Mouse (Mus musculus) heart, embryonic 11.5 days (tissue): ENCODE data around the gene Coro1a. TPM values are rescaled to one million over a fixed set of nuclear protein-coding genes. Genes with fewer than 3 reads are reported as not detected.

Experiments
- ATAC-seq: fragments of 200-750 bp; cut with Nextera tagmentation; replicated peaks from 2 replicates; pipeline ENCODE4 v1.8.0; 2017; ENCODE audit warnings: moderate library complexity; ENCODE audit not compliant: insufficient number of reproducible peaks, low FRiP score, low TSS enrichment
- H3K27ac ChIP-seq: fragments of 300-500 bp; sonication (generic); 2 replicates; pipeline ENCODE4 v1.5.1; 2014; ENCODE audit warnings: mild to moderate bottlenecking, low read depth, low read length
- H3K27me3 ChIP-seq: fragments of 300-500 bp; sonication (generic); 2 replicates; pipeline ENCODE4 v1.6.1; 2014; ENCODE audit warnings: mild to moderate bottlenecking, low read length, mixed read lengths; ENCODE audit not compliant: control insufficient read depth, insufficient read depth
- H3K36me3 ChIP-seq: fragments of 300-500 bp; sonication (generic); 2 replicates; pipeline ENCODE4 v1.6.1; 2014; ENCODE audit warnings: mild to moderate bottlenecking, low read length, moderate library complexity, mixed read lengths; ENCODE audit not compliant: control insufficient read depth, insufficient read depth
- H3K4me1 ChIP-seq: fragments of 300-500 bp; sonication (generic); 2 replicates; pipeline ENCODE4 v1.6.1; 2014; ENCODE audit warnings: low read length; ENCODE audit not compliant: control insufficient read depth, insufficient read depth
- H3K4me2 ChIP-seq: fragments of 300-500 bp; sonication (generic); 2 replicates; pipeline ENCODE4 v1.6.1; 2014; ENCODE audit warnings: mild to moderate bottlenecking, moderate library complexity
- H3K4me3 ChIP-seq: fragments of 300-500 bp; sonication (generic); 2 replicates; pipeline ENCODE4 v1.5.1; 2014; ENCODE audit warnings: low read depth, low read length
- H3K9ac ChIP-seq: fragments of 300-500 bp; sonication (generic); 2 replicates; pipeline ENCODE4 v1.6.1; 2014; ENCODE audit warnings: mild to moderate bottlenecking, low read depth, low read length, moderate library complexity
- H3K9me3 ChIP-seq: fragments of 300-500 bp; sonication (generic); replicated peaks from 2 replicates; pipeline ENCODE4 v1.6.1; 2016; ENCODE audit warnings: low read length; ENCODE audit not compliant: control insufficient read depth
- WGBS: fragments of 180-500 bp; shearing (Covaris S2); extraction: QIAGEN DNeasy Blood & Tissue Kit; methylation state at CpG from one replicate; pipeline ENCODE4 v1.1.7; 2014; ENCODE audit not compliant: insufficient replicate concordance; 5-methylcytosine and 5-hydroxymethylcytosine counted together
- polyA plus RNA-seq: library from polyadenylated mRNA; unstranded; fragments of >200 nt; fragmentation: Nextera tagmentation; extraction: Ambion mirVana; gene quantifications from 2 replicates; pipeline ENCODE4 v1.2.1, GENCODE M21; 2014

The Coro1a gene
- 13.1 and 13.8 TPM in 2 replicates for polyA plus RNA-seq

GRCm38 (mm10) chr7:126707442-126708174 lies at the start of gene Coro1a:
Coro1a (minus strand) TSS chr7:126707787.
- Histone ChIP-seq H3K9ac (no peak within 1 kb of the TSS), H3K27ac (no peak within 1 kb of the TSS), H3K4me3 (no peak within 1 kb of the TSS), H3K4me2 (no peak within 1 kb of the TSS), H3K4me1 (peaks cover 7% of the 10 kb centered on the region), H3K9me3 (no peaks in the 10 kb centered on the region; the same call in 1 of the 2 replicates), H3K36me3 (no peaks in the 10 kb centered on the region), H3K27me3 (peaks cover 34% of the 10 kb centered on the region)
- no peak for ATAC-seq
- WGBS, result 85% methylated on average over 19 of the region's 19 CpGs

DNA sequence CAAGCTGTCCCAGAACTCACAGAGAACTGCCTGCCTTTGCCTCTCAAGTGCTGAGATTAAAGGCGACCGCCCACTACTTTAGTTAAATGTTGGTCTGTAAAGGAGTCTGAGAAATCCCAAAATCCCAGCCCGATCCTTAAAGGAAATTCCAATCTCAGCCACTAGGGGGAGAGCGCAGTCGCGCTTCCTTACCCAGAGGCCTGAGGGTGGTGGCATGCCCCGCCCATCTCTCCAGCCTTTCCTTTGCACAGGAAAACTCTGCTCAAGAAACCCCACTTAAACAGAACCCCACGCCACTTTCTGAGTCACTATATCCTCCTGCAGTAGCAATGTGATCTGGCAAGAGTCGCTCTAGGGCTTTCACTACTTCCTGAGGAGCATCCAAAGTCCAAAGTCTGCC lies 47.3 kb upstream of the Coro1a start:
- H3K27ac ChIP-seq, result no peak overlapping the region
- no peaks in the 10 kb centered on the region for H3K9me3 ChIP-seq
- 2% methylated on average over 9 of the region's 9 CpGs for WGBS
- 0 out of 2 replicates have a peak, but pooled peaks have one; percentile 41 for ATAC-seq
- H3K4me3 ChIP-seq, result peak overlapping the region; percentile 6; the same call in 1 of the 2 replicates
- H3K27me3 ChIP-seq, result no peaks in the 10 kb centered on the region
- H3K9ac ChIP-seq, result peak overlapping the region; percentile 65; the same call in 1 of the 2 replicates
- H3K4me1 ChIP-seq, result peaks cover 4% of the 10 kb centered on the region; the same call in 1 of the 2 replicates
- H3K36me3 ChIP-seq, result no peaks in the 10 kb centered on the region
- H3K4me2 ChIP-seq, result peak overlapping the region; percentile 38

GRCm38 (mm10) chr7:126749582-126750343 lies 42.2 kb upstream of the Coro1a start:
- no peak overlapping the region for H3K4me2 ChIP-seq
- no peaks in the 10 kb centered on the region for H3K9me3 ChIP-seq
- no peaks in the 10 kb centered on the region for H3K27me3 ChIP-seq
- H3K4me3 ChIP-seq, result no peak overlapping the region
- H3K27ac ChIP-seq, result no peak overlapping the region
- H3K9ac ChIP-seq, result no peak overlapping the region
- H3K4me1 ChIP-seq, result no peaks in the 10 kb centered on the region; the same call in 1 of the 2 replicates
- ATAC-seq, result no peak
- H3K36me3 ChIP-seq, result no peaks in the 10 kb centered on the region
- WGBS, result 91% methylated on average over 17 of the region's 17 CpGs

GRCm38 (mm10) chr7:126748824-126749223 lies 41.2 kb upstream of the Coro1a start:
- Histone ChIP-seq H3K27me3 (no peaks in the 10 kb centered on the region), H3K27ac (no peak overlapping the region), H3K9ac (no peak overlapping the region), H3K9me3 (no peaks in the 10 kb centered on the region), H3K4me1 (no peaks in the 10 kb centered on the region), H3K36me3 (no peaks in the 10 kb centered on the region), H3K4me2 (no peak overlapping the region), H3K4me3 (no peak overlapping the region)
- ATAC-seq, result no peak
- 65% methylated on average over 7 of the region's 7 CpGs for WGBS

DNA sequence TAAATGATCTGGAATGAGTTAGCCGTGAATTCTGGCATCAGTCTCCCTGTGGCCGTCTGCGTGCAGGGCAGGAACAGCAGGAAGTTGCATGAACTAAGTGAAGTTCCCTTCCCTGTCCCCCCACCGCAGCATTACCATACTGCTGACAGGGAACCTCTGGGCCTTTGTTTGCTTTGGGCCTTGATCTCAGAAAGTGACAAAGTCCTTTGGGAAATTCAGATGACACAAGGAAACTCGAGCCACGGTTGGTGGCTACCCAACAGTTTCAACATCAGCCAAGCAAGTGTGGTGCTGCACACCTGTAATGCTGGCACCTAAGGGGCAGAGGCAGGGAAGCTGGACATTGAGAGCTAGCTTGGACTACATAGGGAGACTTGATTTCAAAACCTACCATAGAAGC lies 39.2 kb upstream of the Coro1a start:
- ATAC-seq, result no peak
- H3K9ac ChIP-seq, result no peak overlapping the region
- H3K27ac ChIP-seq, result no peak overlapping the region
- H3K36me3 ChIP-seq, result no peaks in the 10 kb centered on the region
- H3K4me1 ChIP-seq, result no peaks in the 10 kb centered on the region
- no peak overlapping the region for H3K4me2 ChIP-seq
- no peak overlapping the region for H3K4me3 ChIP-seq
- WGBS, result 26% methylated on average over 6 of the region's 6 CpGs
- no peaks in the 10 kb centered on the region for H3K27me3 ChIP-seq
- H3K9me3 ChIP-seq, result no peaks in the 10 kb centered on the region

GRCm38 (mm10) chr7:126746066-126746465 lies 38.5 kb upstream of the Coro1a start:
- Histone ChIP-seq H3K9ac (no peak overlapping the region), H3K4me1 (no peaks in the 10 kb centered on the region), H3K27me3 (no peaks in the 10 kb centered on the region), H3K4me2 (no peak overlapping the region; the same call in 1 of the 2 replicates), H3K4me3 (no peak overlapping the region), H3K36me3 (no peaks in the 10 kb centered on the region), H3K27ac (no peak overlapping the region), H3K9me3 (no peaks in the 10 kb centered on the region)
- ATAC-seq, result no peak
- WGBS, result 75% methylated on average over 12 of the region's 12 CpGs

DNA sequence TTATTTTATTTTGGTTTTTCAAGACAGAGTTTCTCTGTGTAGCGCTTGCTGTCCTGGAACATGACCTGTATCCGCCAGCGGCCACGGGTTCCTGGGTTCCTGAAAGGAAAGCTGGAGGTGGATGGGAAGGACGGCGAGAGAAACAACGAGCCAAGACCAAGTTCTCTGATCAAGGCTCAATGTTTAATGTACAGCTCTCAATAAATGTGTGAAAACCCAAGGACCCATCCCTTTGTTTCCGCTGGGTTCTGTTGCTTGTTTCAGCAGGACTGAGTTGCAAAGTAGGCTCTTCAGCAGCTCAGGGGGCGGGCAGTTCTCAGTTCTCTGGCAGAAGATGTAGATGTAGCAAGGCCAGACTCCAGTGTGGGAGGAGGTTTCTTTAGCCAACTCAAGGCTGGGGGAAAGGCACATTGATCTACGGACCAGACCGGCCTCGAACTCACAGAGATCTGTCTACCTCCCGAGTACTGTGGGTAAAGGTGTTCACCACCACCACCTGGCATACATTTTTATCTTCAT lies 34.4 kb upstream of the Coro1a start:
- WGBS, result 89% methylated on average over 13 of the region's 13 CpGs
- H3K4me2 ChIP-seq, result no peak overlapping the region
- H3K9me3 ChIP-seq, result no peaks in the 10 kb centered on the region
- no peaks in the 10 kb centered on the region for H3K27me3 ChIP-seq
- H3K4me1 ChIP-seq, result no peaks in the 10 kb centered on the region
- no peak overlapping the region for H3K9ac ChIP-seq
- H3K36me3 ChIP-seq, result no peaks in the 10 kb centered on the region
- no peak overlapping the region for H3K4me3 ChIP-seq
- no peak for ATAC-seq
- H3K27ac ChIP-seq, result no peak overlapping the region

DNA sequence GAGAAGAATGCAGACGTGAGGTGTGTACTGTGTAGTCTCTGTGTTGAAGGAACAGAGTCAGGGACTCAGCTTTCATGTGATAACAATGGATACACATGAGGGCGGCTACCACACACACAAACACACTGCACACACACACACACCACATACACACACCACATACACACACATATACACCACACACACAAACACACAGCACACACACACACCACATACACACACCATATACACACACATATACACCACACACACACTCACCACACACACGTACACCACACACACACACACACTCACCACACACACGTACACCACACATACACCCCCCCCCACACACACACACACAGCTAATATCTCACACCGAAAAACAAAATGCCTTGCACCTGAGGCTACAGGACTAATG lies 33.9 kb upstream of the Coro1a start:
- Histone ChIP-seq H3K36me3 (no peaks in the 10 kb centered on the region), H3K27me3 (no peaks in the 10 kb centered on the region), H3K9ac (no peak overlapping the region), H3K4me3 (no peak overlapping the region), H3K4me2 (no peak overlapping the region), H3K27ac (no peak overlapping the region), H3K9me3 (no peaks in the 10 kb centered on the region), H3K4me1 (no peaks in the 10 kb centered on the region)
- no peak for ATAC-seq
- WGBS, result 78% methylated on average over 5 of the region's 5 CpGs
